Mouse (Mus musculus) limb, embryonic 14.5 days (tissue): ENCODE measurements at regions not wholly inside any gene's neighbourhood (a gene's known extent, or its start where the extent isn't known, plus 50 kb on each side); places are given as distances from the start of the nearest gene placed in this dataset.

Experiments used
- ATAC-seq: fragments of 200-750 bp; cut with Nextera tagmentation; 2 replicates; pipeline ENCODE4 v1.8.0; 2017; ENCODE audit warnings: low read depth, moderate number of reproducible peaks, moderate TSS enrichment; ENCODE audit not compliant: low FRiP score
- DNase-seq: peaks from one replicate; pipeline ENCODE4 v3.0.0-alpha.2; 2015; ENCODE audit warnings: low spot score
- H3K27ac ChIP-seq: fragments of 300-500 bp; sonication (generic); replicated peaks from 2 replicates; pipeline ENCODE4 v1.5.1; 2014; ENCODE audit warnings: low read depth, mild to moderate bottlenecking, low read length, moderate library complexity, mixed read lengths
- H3K27me3 ChIP-seq: fragments of 300-500 bp; sonication (generic); 2 replicates; pipeline ENCODE4 v1.6.1; 2014; ENCODE audit warnings: low read length, mixed read lengths; ENCODE audit not compliant: control insufficient read depth, insufficient read depth
- H3K36me3 ChIP-seq: fragments of 300-500 bp; sonication (generic); 2 replicates; pipeline ENCODE4 v1.6.1; 2014; ENCODE audit warnings: mild to moderate bottlenecking, low read length, moderate library complexity, mixed read lengths; ENCODE audit not compliant: control insufficient read depth, insufficient read depth
- H3K4me1 ChIP-seq: fragments of 300-500 bp; sonication (generic); 2 replicates; pipeline ENCODE4 v1.6.1; 2014; ENCODE audit warnings: antibody characterized with exemption, low read length, mixed read lengths; ENCODE audit not compliant: control insufficient read depth, insufficient read depth
- H3K4me2 ChIP-seq: fragments of 300-500 bp; sonication (generic); replicated peaks from 2 replicates; pipeline ENCODE4 v1.6.1; 2014; ENCODE audit warnings: low read depth, mild to moderate bottlenecking, low read length, moderate library complexity; ENCODE audit not compliant: severe bottlenecking
- H3K4me3 ChIP-seq: fragments of 300-500 bp; sonication (generic); replicated peaks from 2 replicates; pipeline ENCODE4 v1.5.1; 2014; ENCODE audit warnings: low read length
- H3K9ac ChIP-seq: fragments of 300-500 bp; sonication (generic); 2 replicates; pipeline ENCODE4 v1.6.1; 2014; ENCODE audit warnings: mild to moderate bottlenecking, low read depth, low read length, moderate library complexity; ENCODE audit not compliant: severe bottlenecking
- H3K9me3 ChIP-seq: fragments of 300-500 bp; sonication (generic); 2 replicates; pipeline ENCODE4 v1.6.1; 2016; ENCODE audit warnings: low read length; ENCODE audit not compliant: control insufficient read depth
- POLR2A ChIP-seq: fragments of 200-500 bp; IDR thresholded peaks from 2 replicates; pipeline ENCODE4 v1.8.0; 2012; ENCODE audit warnings: inconsistent platforms, mild to moderate bottlenecking, moderate library complexity, borderline replicate concordance; ENCODE audit not compliant: insufficient read depth, insufficient read length; ENCODE audit errors: extremely low read depth
- WGBS: fragments of 180-500 bp; shearing (Covaris S2); extraction: QIAGEN DNeasy Blood & Tissue Kit; methylation state at CpG from one replicate; pipeline ENCODE4 v1.1.7; 2014; 5-methylcytosine and 5-hydroxymethylcytosine counted together

DNA sequence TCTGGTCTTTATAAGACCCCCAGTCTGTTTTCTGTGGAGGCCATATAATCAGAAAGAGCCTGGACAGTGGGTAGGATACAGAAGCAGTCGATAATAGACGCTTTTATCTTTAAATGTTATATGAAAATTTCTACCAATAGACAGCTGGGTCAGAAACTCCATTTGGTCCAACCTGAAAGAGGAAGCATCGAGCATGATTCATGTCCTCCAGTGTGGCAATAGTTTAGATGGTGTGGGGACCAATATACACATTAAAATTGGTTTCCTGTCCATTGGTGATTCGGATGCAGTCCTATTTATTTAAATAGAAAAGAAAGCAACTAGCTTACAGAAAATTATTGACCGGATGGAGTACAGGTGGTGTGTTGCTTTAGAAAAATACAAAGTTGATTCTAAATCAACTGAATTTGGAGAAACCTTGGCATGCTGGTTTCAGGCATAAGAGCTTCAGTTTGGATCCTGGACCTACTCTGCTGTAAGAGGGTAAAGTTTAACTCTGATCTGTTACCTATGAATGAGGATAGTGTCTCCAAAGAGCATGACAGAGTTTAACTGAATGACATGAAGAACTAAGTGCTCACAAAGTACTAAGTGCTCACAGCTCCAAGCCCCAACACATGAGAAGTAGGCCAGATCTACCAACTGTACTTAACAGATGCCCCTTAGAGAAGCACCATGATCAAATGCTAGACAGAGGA lies 251.4 kb upstream of the Tbl1xr1 start:
- ATAC-seq, result no peak

DNA sequence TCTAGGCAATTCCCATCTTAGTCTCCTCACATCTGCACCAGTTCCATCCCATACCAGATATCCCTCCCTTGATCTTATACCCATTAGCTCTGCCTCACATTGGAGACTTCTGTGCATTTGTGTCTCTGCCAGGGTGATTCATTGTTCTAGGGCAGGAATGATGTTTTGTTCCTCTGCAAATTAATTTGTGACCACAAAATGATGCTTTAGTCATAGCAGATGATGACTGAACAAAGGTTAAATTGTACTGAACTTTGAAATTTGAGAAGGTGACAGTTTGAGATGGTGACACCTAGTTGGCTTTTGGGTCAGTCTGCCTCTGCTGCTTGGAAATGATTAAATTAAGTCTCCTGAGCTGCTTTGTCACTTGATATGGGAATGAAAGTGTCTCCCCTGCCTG lies 248.8 kb upstream of the Tbl1xr1 start:
- H3K27ac ChIP-seq, result no peak overlapping the region
- H3K4me2 ChIP-seq, result no peak overlapping the region
- no peak for TF ChIP-seq POLR2A
- H3K27me3 ChIP-seq, result no peaks in the 10 kb centered on the region
- H3K9me3 ChIP-seq, result no peaks in the 10 kb centered on the region
- DNase-seq (no peak), ATAC-seq (no peak)
- no peaks in the 10 kb centered on the region for H3K4me1 ChIP-seq
- no peak overlapping the region for H3K4me3 ChIP-seq
- no peaks in the 10 kb centered on the region for H3K36me3 ChIP-seq
- H3K9ac ChIP-seq, result no peak overlapping the region

More for the DNA sequence above, 251.4 kb upstream of the Tbl1xr1 start:
- Histone ChIP-seq H3K27ac (no peak overlapping the region), H3K9ac (no peak overlapping the region), H3K4me1 (0 out of 2 replicates have a peak, but pooled peaks cover 1% of the 10 kb centered on the region), H3K36me3 (no peaks in the 10 kb centered on the region), H3K4me2 (no peak overlapping the region), H3K4me3 (no peak overlapping the region), H3K27me3 (no peaks in the 10 kb centered on the region), H3K9me3 (no peaks in the 10 kb centered on the region)
- TF ChIP-seq POLR2A, result no peak
- no peak for DNase-seq
- WGBS, result 87% methylated on average over 5 of the region's 5 CpGs

DNA sequence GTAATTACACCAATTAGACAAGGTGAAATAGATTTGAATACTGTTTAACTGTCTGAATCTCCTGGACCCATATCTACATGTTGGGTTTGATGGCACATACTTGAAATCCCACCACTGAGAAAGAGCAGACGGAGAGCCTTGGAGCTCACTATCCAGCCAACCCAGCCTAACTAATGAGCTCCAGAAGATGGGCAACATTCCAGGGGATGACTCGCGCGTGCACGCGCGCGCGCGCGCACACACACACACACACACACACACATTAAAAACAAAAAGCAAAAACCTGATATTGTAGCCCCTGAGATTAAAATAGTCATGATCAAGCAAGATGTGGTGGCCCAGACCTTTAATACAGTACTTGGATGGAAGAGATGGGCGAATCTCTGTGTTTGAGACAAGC lies 243.3 kb upstream of the Tbl1xr1 start:
- Histone ChIP-seq H3K4me2 (no peak overlapping the region), H3K27me3 (no peaks in the 10 kb centered on the region), H3K36me3 (no peaks in the 10 kb centered on the region), H3K9ac (no peak overlapping the region), H3K27ac (no peak overlapping the region), H3K4me1 (no peaks in the 10 kb centered on the region), H3K9me3 (no peaks in the 10 kb centered on the region), H3K4me3 (no peak overlapping the region)
- no peak for TF ChIP-seq POLR2A
- ATAC-seq (no peak), DNase-seq (no peak)
- 84% methylated on average over 12 of the region's 12 CpGs for WGBS

DNA sequence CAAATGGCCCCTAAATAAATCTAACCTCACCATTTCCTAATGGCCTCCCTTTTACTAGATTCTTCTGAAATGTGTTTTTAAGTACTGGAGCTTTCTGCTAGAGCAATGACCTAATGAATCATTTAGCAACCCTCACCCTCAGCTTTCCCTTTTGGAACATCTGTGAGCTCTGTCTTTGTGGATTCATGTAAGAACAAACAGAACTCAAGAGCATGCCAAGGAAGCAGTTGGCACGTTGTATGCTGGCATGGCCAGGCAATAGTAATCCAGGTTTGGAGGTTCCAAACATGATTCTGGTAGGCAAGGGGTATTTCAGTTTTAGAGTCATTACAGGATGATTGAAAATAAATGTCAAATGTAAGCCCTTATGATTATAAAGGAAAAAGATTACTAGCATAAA lies 240.9 kb upstream of the Tbl1xr1 start:
- H3K9me3 ChIP-seq, result no peaks in the 10 kb centered on the region
- H3K27me3 ChIP-seq, result no peaks in the 10 kb centered on the region
- DNase-seq, result no peak
- H3K4me2 ChIP-seq, result no peak overlapping the region
- no peak overlapping the region for H3K4me3 ChIP-seq
- H3K9ac ChIP-seq, result no peak overlapping the region
- no peak for TF ChIP-seq POLR2A
- no peaks in the 10 kb centered on the region for H3K4me1 ChIP-seq
- no peaks in the 10 kb centered on the region for H3K36me3 ChIP-seq
- WGBS, result 88% methylated on average over 1 of the region's 1 CpGs
- no peak overlapping the region for H3K27ac ChIP-seq
- ATAC-seq, result no peak

DNA sequence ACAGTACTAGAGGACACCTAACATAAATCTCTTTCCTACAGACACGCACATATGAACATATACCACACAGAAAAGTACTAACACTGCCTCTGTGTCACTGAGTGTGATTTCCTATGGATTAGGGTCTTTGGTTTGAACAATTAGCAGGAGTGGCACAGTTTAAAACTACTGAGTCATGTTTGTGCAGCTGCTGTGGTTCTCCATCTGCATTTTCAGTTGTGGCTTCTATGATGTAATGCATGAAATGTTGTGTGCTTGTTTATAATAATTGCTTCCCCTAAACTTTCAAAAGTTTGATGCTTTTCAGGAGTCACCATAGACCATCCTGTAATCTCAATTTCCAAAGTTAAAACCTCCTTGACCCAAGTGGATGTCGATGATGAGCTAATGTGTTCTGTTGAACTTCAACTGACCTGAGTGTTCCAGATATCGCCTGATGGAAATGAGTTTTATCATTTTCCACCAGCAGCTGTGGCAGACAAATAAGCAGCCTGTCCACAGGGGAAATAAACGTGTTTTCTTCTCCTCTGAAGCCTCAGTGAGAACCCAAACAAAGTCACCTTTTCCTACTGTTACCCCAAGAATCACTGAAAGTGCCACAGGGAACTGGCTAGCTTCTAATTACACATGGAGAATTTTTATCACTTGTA lies 239.0 kb upstream of the Tbl1xr1 start:
- Histone ChIP-seq H3K4me2 (no peak overlapping the region), H3K4me1 (no peaks in the 10 kb centered on the region), H3K27ac (no peak overlapping the region), H3K9ac (no peak overlapping the region), H3K36me3 (no peaks in the 10 kb centered on the region), H3K27me3 (no peaks in the 10 kb centered on the region), H3K4me3 (no peak overlapping the region), H3K9me3 (no peaks in the 10 kb centered on the region)
- ATAC-seq (no peak), DNase-seq (no peak)
- TF ChIP-seq POLR2A, result no peak
- 74% methylated on average over 4 of the region's 4 CpGs for WGBS
